Mouse (Mus musculus): ENCODE measurements around the gene Atp5e. TPM values are rescaled to one million over a fixed set of nuclear protein-coding genes. Genes with fewer than 3 reads are reported as not detected.

Gene Atp5e
- 730 and 783 TPM in 2 replicates for polyA plus RNA-seq (2015; fragmentation: Nextera tagmentation; extraction: Ambion mirVana)

DNA sequence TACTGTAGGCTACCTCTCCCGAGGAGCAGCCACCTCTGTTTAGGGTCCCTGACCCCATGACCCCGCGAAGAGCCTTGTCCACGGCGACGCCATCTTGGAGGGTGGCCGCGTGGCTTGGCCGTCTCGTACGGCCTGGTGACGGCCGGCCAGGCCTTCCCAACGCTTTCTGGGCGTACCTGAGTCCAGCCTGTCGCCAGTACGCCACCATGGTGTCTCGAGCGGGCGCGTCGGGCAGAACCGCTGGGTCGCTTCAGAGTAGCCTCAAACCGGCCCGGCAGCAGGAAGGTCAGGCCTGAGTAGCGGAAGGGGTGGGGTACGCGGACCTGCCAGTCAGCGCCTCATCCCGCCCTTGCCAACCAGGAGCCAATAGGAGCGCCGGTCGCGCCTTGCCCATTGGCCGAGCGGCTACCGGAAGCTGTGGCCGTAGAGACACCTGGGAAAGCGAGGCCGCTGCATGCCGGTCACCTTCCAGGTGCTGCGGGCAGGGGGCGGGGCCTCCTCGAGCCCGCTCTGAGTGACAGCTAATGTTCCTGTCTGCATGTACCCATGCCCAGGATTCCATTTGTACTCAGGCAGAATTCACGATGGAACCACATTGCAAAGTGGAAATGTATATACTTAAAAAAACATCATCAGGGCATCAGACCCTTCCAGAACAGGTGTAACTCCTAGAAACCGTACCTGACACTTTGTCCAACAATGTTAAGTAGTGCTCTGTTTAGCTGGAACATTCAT, at the start of gene Atp5e:
Atp5e (minus strand) TSS at position 317 of the 735 bp plus-strand sequence.
- H3K4me2 ChIP-seq (replicated peaks) = peak within 1 kb of the TSS; percentile 92
- peak within 1 kb of the TSS; percentile 76; the same call in 1 of the 2 replicates for H3K27ac ChIP-seq (replicated peaks)
- H3K27me3 ChIP-seq = no peaks in the 10 kb centered on the region
- WGBS = 2% methylated on average over 48 of the region's 48 CpGs
- H3K4me1 ChIP-seq = peaks cover 8% of the 10 kb centered on the region; the same call in 1 of the 2 replicates
- H3K4me3 ChIP-seq (replicated peaks) = peak within 1 kb of the TSS; percentile 92
- H3K36me3 ChIP-seq = peaks cover 53% of the 10 kb centered on the region
- H3K9ac ChIP-seq = peak within 1 kb of the TSS; percentile 83
- ATAC-seq (ENCODE audit: insufficient number of reproducible peaks, low FRiP score, low TSS enrichment, low read depth) = peak; percentile 97
- no peaks in the 10 kb centered on the region for H3K9me3 ChIP-seq (replicated peaks)

- H3K4me1 ChIP-seq = no peaks in the 10 kb centered on the region
- H3K36me3 ChIP-seq = no peaks in the 10 kb centered on the region
- WGBS = 88% methylated on average over 8 of the region's 8 CpGs
- ATAC-seq (ENCODE audit: insufficient number of reproducible peaks, low FRiP score, low TSS enrichment, low read depth) = no peak
- H3K4me2 ChIP-seq (replicated peaks) = no peak overlapping the region
- H3K4me3 ChIP-seq (replicated peaks) = no peak overlapping the region
- no peaks in the 10 kb centered on the region for H3K27me3 ChIP-seq
- H3K9ac ChIP-seq = no peak overlapping the region
- no peak overlapping the region for H3K27ac ChIP-seq (replicated peaks)
- no peaks in the 10 kb centered on the region for H3K9me3 ChIP-seq (replicated peaks)
Observed at GRCm38 (mm10) chr2:174509825-174510224, 45.9 kb upstream of the Atp5e start.

DNA sequence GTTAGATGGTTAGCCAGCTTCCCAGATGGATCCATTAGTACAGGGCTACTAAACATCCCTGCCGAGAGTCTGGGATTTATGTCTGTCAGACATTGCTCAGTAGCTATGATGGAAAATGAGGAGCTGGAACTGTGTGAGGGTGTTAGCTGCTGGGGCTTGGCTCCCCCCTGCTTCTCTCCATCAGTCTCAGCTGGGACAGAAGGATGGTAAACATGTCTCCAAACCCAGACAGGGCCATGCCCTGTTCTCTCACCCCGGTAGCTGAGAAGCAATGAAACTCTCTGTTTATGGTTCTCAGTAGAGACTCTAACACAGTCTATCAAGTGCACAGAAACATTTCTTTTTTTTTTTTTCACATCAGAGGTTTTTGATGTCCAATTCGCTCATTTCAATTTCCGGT, 44.1 kb upstream of the Atp5e start:
- no peaks in the 10 kb centered on the region for H3K36me3 ChIP-seq
- no peak overlapping the region for H3K4me3 ChIP-seq (replicated peaks)
- no peaks in the 10 kb centered on the region for H3K4me1 ChIP-seq
- no peak overlapping the region for H3K9ac ChIP-seq
- WGBS = 82% methylated on average over 4 of the region's 4 CpGs
- no peak overlapping the region for H3K4me2 ChIP-seq (replicated peaks)
- no peaks in the 10 kb centered on the region for H3K27me3 ChIP-seq
- H3K9me3 ChIP-seq (replicated peaks) = no peaks in the 10 kb centered on the region
- ATAC-seq (ENCODE audit: insufficient number of reproducible peaks, low FRiP score, low TSS enrichment, low read depth) = no peak
- H3K27ac ChIP-seq (replicated peaks) = no peak overlapping the region

DNA sequence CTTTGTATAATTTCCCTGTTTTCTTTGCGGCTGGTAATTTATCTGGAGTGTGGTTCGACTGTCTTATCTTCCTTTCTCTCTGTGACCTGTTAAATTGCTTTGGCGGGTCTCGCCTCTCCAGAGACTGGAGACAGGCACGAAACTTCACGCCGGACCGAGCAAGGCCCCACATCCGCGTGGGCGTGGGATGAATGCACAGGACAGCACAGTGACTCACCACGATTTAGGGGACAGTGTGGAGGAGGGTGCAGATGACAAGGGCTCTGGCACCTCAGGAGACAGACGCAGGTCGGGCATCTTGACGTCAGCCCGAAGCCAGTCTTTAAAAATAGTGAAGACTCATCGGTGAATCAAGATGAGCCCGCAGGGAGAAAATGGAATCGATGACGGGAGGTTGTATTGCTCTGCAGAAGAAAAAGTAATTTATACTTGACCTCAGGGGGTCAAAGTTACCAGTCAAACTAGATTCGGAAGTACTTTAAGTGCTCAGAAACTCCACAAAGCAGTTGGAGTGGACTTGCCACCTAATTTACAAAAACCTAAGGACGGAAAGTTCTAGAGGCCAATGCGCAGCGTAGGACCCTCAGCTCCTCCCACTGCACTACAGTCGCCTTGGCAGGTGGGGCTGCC, 39.0 kb upstream of the Atp5e start:
- no peak for ATAC-seq (ENCODE audit: insufficient number of reproducible peaks, low FRiP score, low TSS enrichment, low read depth)

DNA sequence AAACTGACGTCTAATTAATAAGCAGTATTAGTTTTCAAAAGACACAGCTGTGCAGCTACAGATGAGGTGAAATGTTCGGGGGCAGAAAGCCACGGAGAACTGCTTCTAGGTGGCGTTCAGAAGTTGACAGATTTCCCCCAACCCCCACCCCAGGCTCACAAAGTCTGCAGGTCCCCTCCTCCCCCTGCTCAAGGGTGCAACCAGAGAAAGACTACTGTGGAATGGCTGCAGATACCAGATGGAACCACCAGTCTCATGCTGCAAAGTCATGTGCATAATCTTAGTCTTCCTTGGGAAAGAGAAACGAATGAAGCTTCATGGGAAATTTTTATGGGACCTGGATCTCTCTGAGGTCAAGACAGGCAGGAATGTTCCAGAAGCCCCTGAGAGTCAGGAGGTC, 38.4 kb upstream of the Atp5e start:
- Histone ChIP-seq H3K4me3 (replicated peaks) (no peak overlapping the region), H3K4me2 (replicated peaks) (no peak overlapping the region), H3K27ac (replicated peaks) (no peak overlapping the region), H3K9me3 (replicated peaks) (no peaks in the 10 kb centered on the region), H3K27me3 (no peaks in the 10 kb centered on the region), H3K4me1 (no peaks in the 10 kb centered on the region), H3K9ac (no peak overlapping the region), H3K36me3 (no peaks in the 10 kb centered on the region)
- no peak for ATAC-seq (ENCODE audit: insufficient number of reproducible peaks, low FRiP score, low TSS enrichment, low read depth)
- WGBS = 46% methylated on average over 5 of the region's 5 CpGs

More for the DNA sequence above, 39.0 kb upstream of the Atp5e start:
- no peak overlapping the region for H3K4me2 ChIP-seq (replicated peaks)
- no peaks in the 10 kb centered on the region for H3K9me3 ChIP-seq (replicated peaks)
- H3K27ac ChIP-seq (replicated peaks) = no peak overlapping the region
- H3K4me1 ChIP-seq = no peaks in the 10 kb centered on the region
- H3K9ac ChIP-seq = no peak overlapping the region
- H3K4me3 ChIP-seq (replicated peaks) = no peak overlapping the region
- 82% methylated on average over 25 of the region's 25 CpGs for WGBS
- no peaks in the 10 kb centered on the region for H3K36me3 ChIP-seq
- H3K27me3 ChIP-seq = no peaks in the 10 kb centered on the region

DNA sequence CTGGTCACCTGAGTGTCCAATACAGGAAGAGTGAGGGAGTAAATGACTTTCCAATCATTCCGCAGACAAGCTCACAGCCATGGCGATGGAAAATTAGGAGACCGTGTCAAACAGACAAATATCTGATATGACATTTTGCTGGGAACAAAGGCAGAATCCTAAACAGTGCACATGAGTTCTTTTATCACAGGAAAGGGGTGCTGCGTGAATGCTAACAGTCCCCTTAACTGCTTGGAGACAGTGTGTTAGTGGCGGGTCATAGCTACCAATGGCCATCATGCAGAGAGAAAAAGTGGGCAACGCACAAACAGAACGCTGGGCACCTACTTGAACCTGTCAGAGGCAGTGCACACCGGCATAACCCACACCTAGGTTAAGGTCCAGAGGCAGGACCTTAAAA, 37.6 kb upstream of the Atp5e start:
- H3K36me3 ChIP-seq = no peaks in the 10 kb centered on the region
- ATAC-seq (ENCODE audit: insufficient number of reproducible peaks, low FRiP score, low TSS enrichment, low read depth) = no peak
- WGBS = 83% methylated on average over 8 of the region's 8 CpGs
- H3K4me3 ChIP-seq (replicated peaks) = no peak overlapping the region
- no peak overlapping the region for H3K9ac ChIP-seq
- H3K4me2 ChIP-seq (replicated peaks) = no peak overlapping the region
- H3K27ac ChIP-seq (replicated peaks) = no peak overlapping the region
- H3K4me1 ChIP-seq = no peaks in the 10 kb centered on the region
- no peaks in the 10 kb centered on the region for H3K27me3 ChIP-seq
- H3K9me3 ChIP-seq (replicated peaks) = no peaks in the 10 kb centered on the region

GRCm38 (mm10) chr2:174500814-174501503, 37.1 kb upstream of the Atp5e start:
- H3K9ac ChIP-seq = no peak overlapping the region
- no peak overlapping the region for H3K4me3 ChIP-seq (replicated peaks)
- no peak overlapping the region for H3K27ac ChIP-seq (replicated peaks)
- no peaks in the 10 kb centered on the region for H3K36me3 ChIP-seq
- WGBS = 72% methylated on average over 14 of the region's 14 CpGs
- H3K4me1 ChIP-seq = no peaks in the 10 kb centered on the region
- H3K9me3 ChIP-seq (replicated peaks) = no peaks in the 10 kb centered on the region
- H3K4me2 ChIP-seq (replicated peaks) = no peak overlapping the region
- ATAC-seq (ENCODE audit: insufficient number of reproducible peaks, low FRiP score, low TSS enrichment, low read depth) = peak; percentile 51; the same call in 1 of the 2 replicates
- H3K27me3 ChIP-seq = no peaks in the 10 kb centered on the region

GRCm38 (mm10) chr2:174492858-174493257, 29.0 kb upstream of the Atp5e start:
- no peaks in the 10 kb centered on the region for H3K36me3 ChIP-seq
- H3K4me2 ChIP-seq (replicated peaks) = no peak overlapping the region
- ATAC-seq (ENCODE audit: insufficient number of reproducible peaks, low FRiP score, low TSS enrichment, low read depth) = no peak
- H3K9ac ChIP-seq = no peak overlapping the region
- H3K9me3 ChIP-seq (replicated peaks) = no peaks in the 10 kb centered on the region
- H3K27me3 ChIP-seq = no peaks in the 10 kb centered on the region
- WGBS = 72% methylated on average over 2 of the region's 2 CpGs
- H3K27ac ChIP-seq (replicated peaks) = no peak overlapping the region
- no peak overlapping the region for H3K4me3 ChIP-seq (replicated peaks)
- H3K4me1 ChIP-seq = no peaks in the 10 kb centered on the region

GRCm38 (mm10) chr2:174487005-174487404, 23.1 kb upstream of the Atp5e start:
- WGBS = 86% methylated on average over 5 of the region's 5 CpGs
- no peaks in the 10 kb centered on the region for H3K4me1 ChIP-seq
- H3K36me3 ChIP-seq = no peaks in the 10 kb centered on the region
- H3K4me3 ChIP-seq (replicated peaks) = no peak overlapping the region
- H3K9ac ChIP-seq = no peak overlapping the region
- no peaks in the 10 kb centered on the region for H3K27me3 ChIP-seq
- no peak overlapping the region for H3K4me2 ChIP-seq (replicated peaks)
- H3K9me3 ChIP-seq (replicated peaks) = no peaks in the 10 kb centered on the region
- no peak for ATAC-seq (ENCODE audit: insufficient number of reproducible peaks, low FRiP score, low TSS enrichment, low read depth)
- no peak overlapping the region for H3K27ac ChIP-seq (replicated peaks)

DNA sequence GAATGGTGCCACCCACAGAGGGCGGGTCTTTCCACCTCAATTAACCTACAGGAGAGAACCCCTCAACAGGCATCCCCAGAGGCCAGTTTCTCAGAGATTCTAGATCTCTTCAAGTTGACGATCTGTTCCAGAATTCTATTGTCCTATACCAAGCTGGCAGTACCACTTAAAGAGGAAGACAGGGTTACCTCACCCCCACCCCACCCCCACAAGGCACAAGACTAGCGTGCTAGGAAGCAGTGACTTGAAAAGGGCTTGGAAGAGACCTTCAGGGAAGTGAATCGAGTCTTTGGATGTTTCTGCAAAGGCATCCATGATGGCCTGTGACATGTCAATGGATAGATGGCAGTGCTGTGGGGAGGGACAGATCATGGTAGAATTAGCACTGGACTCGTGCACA, 14.8 kb upstream of the Atp5e start:
- Histone ChIP-seq H3K36me3 (no peaks in the 10 kb centered on the region), H3K4me2 (replicated peaks) (no peak overlapping the region), H3K9me3 (replicated peaks) (no peaks in the 10 kb centered on the region), H3K4me3 (replicated peaks) (no peak overlapping the region), H3K27me3 (no peaks in the 10 kb centered on the region), H3K4me1 (no peaks in the 10 kb centered on the region), H3K27ac (replicated peaks) (no peak overlapping the region), H3K9ac (no peak overlapping the region)
- no peak for ATAC-seq (ENCODE audit: insufficient number of reproducible peaks, low FRiP score, low TSS enrichment, low read depth)
- 69% methylated on average over 5 of the region's 5 CpGs for WGBS

- no peaks in the 10 kb centered on the region for H3K36me3 ChIP-seq
- no peaks in the 10 kb centered on the region for H3K9me3 ChIP-seq (replicated peaks)
- no peak for ATAC-seq (ENCODE audit: insufficient number of reproducible peaks, low FRiP score, low TSS enrichment, low read depth)
- no peak overlapping the region for H3K27ac ChIP-seq (replicated peaks)
- H3K4me1 ChIP-seq = peaks cover 6% of the 10 kb centered on the region
- no peak overlapping the region for H3K4me3 ChIP-seq (replicated peaks)
- H3K4me2 ChIP-seq (replicated peaks) = no peak overlapping the region
- 66% methylated on average over 3 of the region's 3 CpGs for WGBS
- H3K9ac ChIP-seq = no peak overlapping the region
- no peaks in the 10 kb centered on the region for H3K27me3 ChIP-seq
Observed at GRCm38 (mm10) chr2:174477543-174478319, 13.8 kb upstream of the Atp5e start.

Data from embryonic facial prominence, embryonic 15.5 days (tissue).